Mouse (Mus musculus): ENCODE results near the gene Gm45711.

- TF ChIP-seq CTCF (IDR thresholded peaks at IDR 0.05; ENCODE audit: borderline replicate concordance, control insufficient read depth, extremely low read depth, insufficient read depth, low read length, poor library complexity) (no peak), POLR2A (IDR thresholded peaks at IDR 0.05; ENCODE audit: control insufficient read depth, extremely low read depth, insufficient read depth, low read length, poor library complexity) (no peak)
These were observed 75.3 kb downstream of the Gm45711 start for GRCm38 (mm10) chr8:104234573-104234972.
